Mouse (Mus musculus) embryonic stem cell, embryonic (primary cell): ENCODE data around the gene Sgta.

Source experiments
- CTCF ChIA-PET, 4 experiments: fragments of 300-600 bp in 2 of 4; fragments of 350-600 bp in 2 of 4; sonication (Branson Sonifier 250); formaldehyde crosslinking; loops; one replicate each; lab custom pipeline; 2022; ENCODE audit warnings: inconsistent platforms in 2 of 4; lab: Charles Lee
- POLR2A ChIA-PET, 4 experiments: fragments of 300-600 bp in 2 of 4; fragments of 350-600 bp in 2 of 4; sonication (Branson Sonifier 250); formaldehyde crosslinking; loops; one replicate each; lab custom pipeline; 2022; ENCODE audit warnings: antibody characterized with exemption in 4 of 4, inconsistent platforms in 1 of 4; lab: Charles Lee

Sgta gene

GRCm38 (mm10) chr10:81041458-81042175 is 18.4 kb downstream of the Sgta start:
- CTCF ChIA-PET, result interaction anchor here (0.5 to 2.0 kb wide), 19 partner anchors 8 to 1473 kb away, joined by 3 to 12 read pairs (median 4); partner anchors contain the start of gene Sgta (in 1 of the 4)
- POLR2A ChIA-PET, result interaction anchor here (0.5 to 2.5 kb wide), 21 partner anchors 9 to 227 kb away, joined by 3 to 8 read pairs (median 4); partner anchors contain the start of genes Gadd45b (in 2 of the 4), Sgta (in 2 of the 4), Diras1 (in 1 of the 4) and Eef2 (in 1 of the 4)

- ChIA-PET CTCF (interaction anchor here (0.5 to 2.6 kb wide), 41 partner anchors 8 to 811 kb away, joined by 3 to 14 read pairs (median 4); partner anchors contain the start of genes Sgta (in 2 of the 4), Ap3d1 (in 1 of the 4), Diras1 (in 1 of the 4) and Gadd45b (in 1 of the 4)), POLR2A (interaction anchor here (0.5 to 2.5 kb wide), 87 partner anchors 8 to 1471 kb away, joined by 3 to 28 read pairs (median 4); partner anchors contain the start of genes Sgta (in 4 of the 4), Gadd45b (in 3 of the 4), Gng7 (in 3 of the 4) and Map2k2 (in 3 of the 4))
These were observed 22.9 kb downstream of the Sgta start, which contains the start of gene Slc39a3 for GRCm38 (mm10) chr10:81036988-81037580. Gene Slc39a3 (minus strand): TSS chr10:81037426.

GRCm38 (mm10) chr10:81036251-81036650 is 23.7 kb downstream of the Sgta start:
- POLR2A ChIA-PET, result interaction anchor here in 3 of 4 experiments (0.6 to 2.5 kb wide), 54 partner anchors 7 to 744 kb away, joined by 3 to 28 read pairs (median 5); partner anchors contain the start of genes Gadd45b (in 3 of the 3), Gng7 (in 3 of the 3), Map2k2 (in 3 of the 3) and Eef2 (in 2 of the 3)
- CTCF ChIA-PET, result interaction anchor here in 3 of 4 experiments (1.0 to 2.6 kb wide), 19 partner anchors 14 to 707 kb away, joined by 3 to 14 read pairs (median 5); partner anchors contain the start of genes Gng7 (in 1 of the 3), Pcsk4 (in 1 of the 3), Reep6 (in 1 of the 3) and Sgta (in 1 of the 3)

GRCm38 (mm10) chr10:81033586-81033985 is 26.4 kb downstream of the Sgta start:
- ChIA-PET CTCF (interaction anchor here in 2 of 4 experiments (0.5 to 0.9 kb wide), 2 partner anchors 12 to 50 kb away, joined by 3 read pairs; no protein-coding TSS in a partner anchor), POLR2A (interaction anchor here in 1 of 4 experiments (1.7 kb wide), 1 partner anchor 104 kb away, joined by 6 read pairs; the partner anchor contains the start of gene Gadd45b)

- ChIA-PET CTCF (interaction anchor here in 3 of 4 experiments (0.6 to 1.2 kb wide), 5 partner anchors 11 to 526 kb away, joined by 3 read pairs; no protein-coding TSS in a partner anchor), POLR2A (interaction anchor here in 2 of 4 experiments (0.6 to 3.4 kb wide), 5 partner anchors 8 to 161 kb away, joined by 3 to 12 read pairs (median 3); partner anchors contain the start of gene Slc39a3 (in 2 of the 2))
These were observed 30.9 kb downstream of the Sgta start for GRCm38 (mm10) chr10:81029031-81029430.

- POLR2A ChIA-PET, result interaction anchor here in 2 of 4 experiments (0.6 to 3.4 kb wide), 3 partner anchors 9 to 107 kb away, joined by 3 to 12 read pairs (median 5); partner anchors contain the start of gene Slc39a3 (in 2 of the 2)
- CTCF ChIA-PET, result interaction anchor here in 1 of 4 experiments (1.2 to 2.0 kb wide), 2 partner anchors 10 kb away, joined by 3 to 4 read pairs; no protein-coding TSS in a partner anchor
These were observed 31.8 kb downstream of the Sgta start for GRCm38 (mm10) chr10:81028219-81028618.

- POLR2A ChIA-PET, result interaction anchor here in 3 of 4 experiments (0.9 to 3.4 kb wide), 9 partner anchors 9 to 98 kb away, joined by 3 to 12 read pairs (median 3); partner anchors contain the start of genes Gng7 (in 2 of the 3), Gadd45b (in 1 of the 3) and Slc39a3 (in 1 of the 3)
- CTCF ChIA-PET, result interaction anchor here in 1 of 4 experiments (1.5 to 2.0 kb wide), 2 partner anchors 9 to 11 kb away, joined by 4 to 5 read pairs; no protein-coding TSS in a partner anchor
These were observed 32.6 kb downstream of the Sgta start for GRCm38 (mm10) chr10:81027331-81027730.

GRCm38 (mm10) chr10:81026857-81027256 is 33.1 kb downstream of the Sgta start:
- ChIA-PET POLR2A (interaction anchor here in 3 of 4 experiments (0.9 to 3.4 kb wide), 11 partner anchors 8 to 97 kb away, joined by 3 to 12 read pairs (median 4); partner anchors contain the start of genes Gng7 (in 2 of the 3), Gadd45b (in 1 of the 3) and Slc39a3 (in 1 of the 3)), CTCF (interaction anchor here in 3 of 4 experiments (0.5 to 2.0 kb wide), 4 partner anchors 9 to 141 kb away, joined by 3 to 5 read pairs (median 4); no protein-coding TSS in a partner anchor)

- ChIA-PET POLR2A (interaction anchor here in 3 of 4 experiments (0.6 to 2.5 kb wide), 14 partner anchors 7 to 167 kb away, joined by 3 to 12 read pairs (median 4); partner anchors contain the start of genes Gng7 (in 2 of the 3), Gadd45b (in 1 of the 3), Map2k2 (in 1 of the 3) and Slc39a3 (in 1 of the 3)), CTCF (interaction anchor here (0.6 to 2.0 kb wide), 22 partner anchors 7 to 531 kb away, joined by 3 to 7 read pairs (median 4); partner anchors contain the start of genes Gng7 (in 2 of the 4), Map2k2 (in 1 of the 4), Slc39a3 (in 1 of the 4) and Timm13 (in 1 of the 4))
These were observed 34.2 kb downstream of the Sgta start, which contains the start of gene Diras1 for GRCm38 (mm10) chr10:81025639-81026275. Gene Diras1 (minus strand): TSS chr10:81025662.

- ChIA-PET POLR2A (interaction anchor here in 3 of 4 experiments (0.5 to 2.5 kb wide), 12 partner anchors 10 to 168 kb away, joined by 3 to 12 read pairs (median 4); partner anchors contain the start of genes Gng7 (in 2 of the 3), Slc39a3 (in 2 of the 3), Gadd45b (in 1 of the 3) and Map2k2 (in 1 of the 3)), CTCF (interaction anchor here (0.6 to 1.6 kb wide), 20 partner anchors 8 to 532 kb away, joined by 3 to 7 read pairs (median 4); partner anchors contain the start of genes Gng7 (in 2 of the 4), Map2k2 (in 1 of the 4), Slc39a3 (in 1 of the 4) and Timm13 (in 1 of the 4))
These were observed 34.8 kb downstream of the Sgta start for GRCm38 (mm10) chr10:81025047-81025621.

- ChIA-PET CTCF (interaction anchor here in 3 of 4 experiments (0.6 to 1.6 kb wide), 10 partner anchors 8 to 276 kb away, joined by 3 to 7 read pairs (median 4); partner anchors contain the start of genes Gng7 (in 1 of the 3), Map2k2 (in 1 of the 3) and Slc39a3 (in 1 of the 3)), POLR2A (interaction anchor here in 3 of 4 experiments (0.5 to 2.5 kb wide), 9 partner anchors 10 to 95 kb away, joined by 3 to 12 read pairs (median 4); partner anchors contain the start of genes Gng7 (in 2 of the 3), Slc39a3 (in 2 of the 3), Gadd45b (in 1 of the 3) and Map2k2 (in 1 of the 3))
These were observed 35.5 kb downstream of the Sgta start for GRCm38 (mm10) chr10:81024346-81024937.

GRCm38 (mm10) chr10:81022744-81023143 is 37.2 kb downstream of the Sgta start:
- ChIA-PET POLR2A (interaction anchor here in 3 of 4 experiments (0.6 to 2.0 kb wide), 18 partner anchors 14 to 346 kb away, joined by 3 to 14 read pairs (median 4); partner anchors contain the start of genes Eef2 (in 2 of the 3), Gadd45b (in 2 of the 3), Slc39a3 (in 2 of the 3) and Map2k2 (in 1 of the 3)), CTCF (interaction anchor here (0.6 to 1.9 kb wide), 29 partner anchors 9 to 708 kb away, joined by 3 to 11 read pairs (median 4); partner anchors contain the start of genes Slc39a3 (in 2 of the 4), Creb3l3 (in 1 of the 4), Pip5k1c (in 1 of the 4) and Tjp3 (in 1 of the 4))

- POLR2A ChIA-PET, result interaction anchor here in 3 of 4 experiments (0.5 to 2.0 kb wide), 22 partner anchors 9 to 345 kb away, joined by 3 to 14 read pairs (median 4); partner anchors contain the start of genes Gadd45b (in 2 of the 3), Sgta (in 2 of the 3), Slc39a3 (in 2 of the 3) and Eef2 (in 1 of the 3)
- CTCF ChIA-PET, result interaction anchor here (0.6 to 1.9 kb wide), 31 partner anchors 9 to 497 kb away, joined by 3 to 18 read pairs (median 4); partner anchors contain the start of genes Slc39a3 (in 2 of the 4), Creb3l3 (in 1 of the 4), Pip5k1c (in 1 of the 4) and Tjp3 (in 1 of the 4)
These were observed 38.4 kb downstream of the Sgta start for GRCm38 (mm10) chr10:81021547-81022110.

- CTCF ChIA-PET, result interaction anchor here in 1 of 4 experiments (0.6 kb wide), 1 partner anchor 759 kb away, joined by 4 read pairs; the partner anchor contains the start of gene Dazap1
- POLR2A ChIA-PET, result interaction anchor here in 2 of 4 experiments (0.6 to 3.1 kb wide), 6 partner anchors 17 to 361 kb away, joined by 4 to 38 read pairs (median 6); partner anchors contain the start of genes Slc39a3 (in 2 of the 2) and Gadd45b (in 1 of the 2)
These were observed 39.8 kb downstream of the Sgta start for GRCm38 (mm10) chr10:81020207-81020606.
